Mouse (Mus musculus): ENCODE measurements around the gene Bcas3. TPM values are rescaled to one million over a fixed set of nuclear protein-coding genes. Genes with fewer than 3 reads are reported as not detected.
A peak's percentile ranks its signal among the peaks of the same experiment; 100 is the strongest.
"Not testable (repeated sequence)": the region's sequence is repeated elsewhere in the genome, so short reads cannot be mapped to it uniquely, and the experiment has no call there.

Bcas3 gene
- polyA plus RNA-seq, 1 experiment = 12.8 TPM

GRCm38 (mm10) chr11:85691285-85691684 lies 338.3 kb downstream of the Bcas3 start:
- 69% methylated on average over 5 of the region's 5 CpGs for WGBS
- DNase-seq (ENCODE audit: low read depth, low spot score) = no peak

- WGBS = 23% methylated on average over 16 of the region's 16 CpGs
- DNase-seq (ENCODE audit: low read depth, low spot score) = peak; percentile 78
Measured at GRCm38 (mm10) chr11:85695614-85696263, 342.8 kb downstream of the Bcas3 start.

GRCm38 (mm10) chr11:85696491-85697398 lies 343.8 kb downstream of the Bcas3 start:
- WGBS = 62% methylated on average over 14 of the region's 14 CpGs
- no peak for DNase-seq (ENCODE audit: low read depth, low spot score)

GRCm38 (mm10) chr11:85697468-85697867 lies 344.5 kb downstream of the Bcas3 start:
- WGBS = 93% methylated on average over 4 of the region's 4 CpGs
- DNase-seq (ENCODE audit: low read depth, low spot score) = no peak

GRCm38 (mm10) chr11:85698242-85698641 lies 345.3 kb downstream of the Bcas3 start:
- WGBS = 93% methylated on average over 11 of the region's 11 CpGs
- no peak for DNase-seq (ENCODE audit: low read depth, low spot score)

GRCm38 (mm10) chr11:85704062-85704748 lies 351.2 kb downstream of the Bcas3 start:
- DNase-seq (ENCODE audit: low read depth, low spot score) = no peak
- 39% methylated on average over 4 of the region's 4 CpGs for WGBS

- WGBS = 51% methylated on average over 1 of the region's 1 CpGs
- DNase-seq (ENCODE audit: low read depth, low spot score) = no peak
Measured at GRCm38 (mm10) chr11:85706630-85707029, 353.7 kb downstream of the Bcas3 start.

GRCm38 (mm10) chr11:85707496-85707895 lies 354.5 kb downstream of the Bcas3 start:
- no peak for DNase-seq (ENCODE audit: low read depth, low spot score)
- 92% methylated on average over 1 of the region's 1 CpGs for WGBS

- WGBS = 56% methylated on average over 6 of the region's 6 CpGs
- DNase-seq (ENCODE audit: low read depth, low spot score) = no peak
Measured at GRCm38 (mm10) chr11:85709147-85709546, 356.2 kb downstream of the Bcas3 start.

GRCm38 (mm10) chr11:85710155-85710554 lies 357.2 kb downstream of the Bcas3 start:
- no peak for DNase-seq (ENCODE audit: low read depth, low spot score)
- WGBS = 91% methylated on average over 7 of the region's 7 CpGs

- no peak for DNase-seq (ENCODE audit: low read depth, low spot score)
- WGBS = 88% methylated on average over 8 of the region's 8 CpGs
Measured at GRCm38 (mm10) chr11:85712026-85712804, 359.2 kb downstream of the Bcas3 start.

GRCm38 (mm10) chr11:85712860-85713813 lies 360.2 kb downstream of the Bcas3 start:
- DNase-seq (ENCODE audit: low read depth, low spot score) = no peak
- WGBS = 34% methylated on average over 19 of the region's 19 CpGs

- no peak for DNase-seq (ENCODE audit: low read depth, low spot score)
- WGBS = 47% methylated on average over 2 of the region's 2 CpGs
Measured at GRCm38 (mm10) chr11:85713814-85714208, 360.8 kb downstream of the Bcas3 start.

- DNase-seq (ENCODE audit: low read depth, low spot score) = no peak
- 63% methylated on average over 7 of the region's 7 CpGs for WGBS
Measured at GRCm38 (mm10) chr11:85714312-85714931, 361.5 kb downstream of the Bcas3 start.

GRCm38 (mm10) chr11:85716730-85717129 lies 363.8 kb downstream of the Bcas3 start:
- not testable (repeated sequence) for DNase-seq (ENCODE audit: low read depth, low spot score)

GRCm38 (mm10) chr11:85719091-85719490 lies 366.1 kb downstream of the Bcas3 start:
- WGBS = 90% methylated on average over 10 of the region's 10 CpGs
- DNase-seq (ENCODE audit: low read depth, low spot score) = no peak

More at GRCm38 (mm10) chr11:85716730-85717129, 363.8 kb downstream of the Bcas3 start:
- WGBS = 91% methylated on average over 2 of the region's 2 CpGs

GRCm38 (mm10) chr11:85719766-85720165 lies 366.8 kb downstream of the Bcas3 start:
- 35% methylated on average over 7 of the region's 7 CpGs for WGBS
- DNase-seq (ENCODE audit: low read depth, low spot score) = no peak

GRCm38 (mm10) chr11:85720269-85720773 lies 367.4 kb downstream of the Bcas3 start:
- WGBS = 63% methylated on average over 6 of the region's 6 CpGs
- DNase-seq (ENCODE audit: low read depth, low spot score) = no peak

All from large intestine, adult 2 months (tissue).